Mouse (Mus musculus): ENCODE data around the gene Galnt15. TPM values are rescaled to one million over a fixed set of nuclear protein-coding genes. Genes with fewer than 3 reads are reported as not detected.

The Galnt15 gene
- not detected in 3 replicates for total RNA-seq (2017)

GRCm38 (mm10) chr14:32028681-32029091, at the start of gene Galnt15:
TSS of gene Galnt15 (plus strand) at chr14:32028989.
- no peak for ATAC-seq (replicated peaks; ENCODE audit: insufficient number of reproducible peaks, low FRiP score, low TSS enrichment, poor library complexity, severe bottlenecking)

GRCm38 (mm10) chr14:31994021-31994420, 34.8 kb upstream of the Galnt15 start:
- no peak for ATAC-seq (replicated peaks; ENCODE audit: insufficient number of reproducible peaks, low FRiP score, low TSS enrichment, poor library complexity, severe bottlenecking)

GRCm38 (mm10) chr14:32000941-32001340, 27.8 kb upstream of the Galnt15 start:
- ATAC-seq (replicated peaks; ENCODE audit: insufficient number of reproducible peaks, low FRiP score, low TSS enrichment, poor library complexity, severe bottlenecking) = no peak

GRCm38 (mm10) chr14:32002502-32003338, 26.1 kb upstream of the Galnt15 start:
- ATAC-seq (replicated peaks; ENCODE audit: insufficient number of reproducible peaks, low FRiP score, low TSS enrichment, poor library complexity, severe bottlenecking) = no peak

DNA sequence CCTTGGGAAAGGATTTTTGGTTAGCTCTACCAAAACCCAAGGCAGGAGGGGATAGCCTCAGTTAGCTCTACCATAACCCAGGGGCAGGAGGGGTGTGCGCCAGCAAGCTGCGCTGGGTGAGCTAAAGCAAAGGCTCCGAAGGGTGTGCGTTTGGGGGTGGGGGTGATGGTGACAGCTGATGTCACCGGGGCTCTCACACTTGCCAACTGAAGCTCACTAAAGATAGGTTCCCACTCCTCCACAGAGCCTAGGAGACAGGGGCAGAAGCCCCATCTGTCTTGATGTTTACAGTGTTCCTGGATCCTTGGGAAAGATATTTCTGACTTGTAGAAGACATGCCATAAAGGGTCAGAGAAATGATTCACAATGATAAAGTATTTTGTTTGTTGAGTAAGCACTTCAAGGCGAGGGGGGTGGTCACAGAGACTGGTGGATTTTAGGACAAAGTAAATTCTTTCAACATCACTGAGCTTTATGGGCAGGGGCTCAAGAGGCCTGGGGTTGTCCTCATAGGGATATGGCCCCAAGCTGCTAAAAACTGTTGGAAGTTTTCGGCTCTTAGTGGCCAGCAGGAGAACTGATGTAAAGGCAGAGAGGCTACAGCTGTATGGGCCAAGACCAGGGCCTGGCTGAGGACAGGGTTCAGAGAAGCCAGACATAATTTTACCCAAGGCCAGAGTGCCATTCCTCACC, 24.7 kb upstream of the Galnt15 start:
- ATAC-seq (replicated peaks; ENCODE audit: insufficient number of reproducible peaks, low FRiP score, low TSS enrichment, poor library complexity, severe bottlenecking) = no peak

GRCm38 (mm10) chr14:32005673-32006261, 23.0 kb upstream of the Galnt15 start:
- ATAC-seq (replicated peaks; ENCODE audit: insufficient number of reproducible peaks, low FRiP score, low TSS enrichment, poor library complexity, severe bottlenecking) = no peak

DNA sequence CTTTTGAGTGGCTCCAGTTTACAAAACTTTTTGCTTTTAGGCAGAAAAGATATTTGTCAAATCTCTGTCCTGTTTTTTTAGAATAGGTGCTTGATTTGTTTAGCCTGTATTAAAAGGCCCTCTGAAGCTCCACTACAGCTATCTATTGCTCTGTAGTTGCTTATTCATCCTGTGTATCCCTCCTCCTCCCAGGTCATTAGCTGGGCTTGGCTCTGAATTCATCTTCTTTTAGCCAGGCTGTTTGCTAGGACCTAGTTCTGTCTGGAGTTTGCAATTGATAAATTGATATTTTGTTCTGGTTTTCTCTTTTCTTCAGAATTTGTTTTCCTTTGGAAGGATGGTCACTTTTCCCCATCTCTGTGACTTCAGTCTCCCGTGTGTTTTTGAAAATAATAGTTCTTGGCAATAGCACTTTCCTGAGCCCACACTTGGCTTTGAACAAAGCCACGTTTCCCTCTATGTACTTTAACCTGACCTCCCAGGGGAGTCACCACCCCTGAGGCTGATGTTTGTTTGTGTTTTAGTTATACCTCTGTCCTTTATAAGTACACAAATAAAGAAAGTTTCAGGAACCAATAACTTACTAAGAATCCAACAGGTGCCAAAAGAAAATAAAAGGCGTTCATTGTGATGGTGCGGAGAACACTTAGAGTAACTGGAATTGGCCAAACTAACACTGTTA, 21.0 kb upstream of the Galnt15 start:
- ATAC-seq (replicated peaks; ENCODE audit: insufficient number of reproducible peaks, low FRiP score, low TSS enrichment, poor library complexity, severe bottlenecking) = no peak

GRCm38 (mm10) chr14:32009715-32010114, 19.1 kb upstream of the Galnt15 start:
- no peak for ATAC-seq (replicated peaks; ENCODE audit: insufficient number of reproducible peaks, low FRiP score, low TSS enrichment, poor library complexity, severe bottlenecking)

GRCm38 (mm10) chr14:32011547-32012304, 17.1 kb upstream of the Galnt15 start:
- ATAC-seq (replicated peaks; ENCODE audit: insufficient number of reproducible peaks, low FRiP score, low TSS enrichment, poor library complexity, severe bottlenecking) = no peak

DNA sequence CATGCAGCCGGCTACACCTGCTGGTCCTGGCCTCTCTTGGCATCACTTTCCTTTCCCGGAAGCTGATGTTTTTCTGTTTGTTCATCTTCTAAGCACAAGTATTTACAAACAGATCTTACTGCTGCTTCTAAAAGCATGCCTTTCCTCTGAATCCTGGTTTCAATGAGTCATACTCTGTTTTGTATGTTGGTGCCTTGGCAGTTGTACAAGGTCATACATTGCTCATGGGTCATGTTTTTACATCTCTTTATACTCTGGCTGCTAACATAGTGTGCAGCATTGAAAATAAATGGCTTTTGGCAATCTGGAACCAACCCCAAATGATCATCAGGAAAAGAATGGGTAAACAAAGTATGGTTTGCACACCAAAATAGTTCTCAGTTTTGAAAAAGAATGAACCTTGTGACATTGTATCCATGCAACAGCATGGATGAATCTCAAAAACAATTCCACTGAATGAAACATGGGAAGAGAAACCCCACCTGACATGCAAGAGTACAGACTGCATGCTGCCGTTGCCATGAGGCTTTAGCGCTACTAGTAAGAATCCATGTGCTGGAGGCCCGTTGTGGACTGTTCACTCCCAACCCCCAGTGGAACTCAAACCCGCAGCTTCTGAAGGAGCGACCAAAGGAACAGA, 13.5 kb upstream of the Galnt15 start:
- ATAC-seq (replicated peaks; ENCODE audit: insufficient number of reproducible peaks, low FRiP score, low TSS enrichment, poor library complexity, severe bottlenecking) = no peak

GRCm38 (mm10) chr14:32016466-32016865, 12.3 kb upstream of the Galnt15 start:
- ATAC-seq (replicated peaks; ENCODE audit: insufficient number of reproducible peaks, low FRiP score, low TSS enrichment, poor library complexity, severe bottlenecking) = no peak

DNA sequence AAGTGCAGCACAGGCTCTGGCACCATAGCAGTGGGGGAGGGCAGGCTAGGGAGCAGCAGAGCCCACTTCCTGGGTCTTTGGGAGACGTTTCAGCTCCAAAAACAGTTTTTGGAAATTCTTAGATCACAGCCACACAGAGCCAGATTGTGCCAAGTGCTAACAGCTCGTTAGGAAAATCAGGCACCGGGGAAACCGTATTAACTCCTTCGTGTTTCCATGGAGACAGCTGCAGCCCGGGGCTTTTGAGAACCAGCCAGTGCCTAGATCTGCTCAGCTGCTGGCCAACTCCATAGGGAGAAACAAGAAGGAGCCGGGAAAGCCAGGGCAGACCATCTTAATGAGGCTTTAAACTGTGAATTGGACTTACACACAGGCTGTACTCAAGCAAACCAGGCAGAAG, 11.9 kb upstream of the Galnt15 start:
- ATAC-seq (replicated peaks; ENCODE audit: insufficient number of reproducible peaks, low FRiP score, low TSS enrichment, poor library complexity, severe bottlenecking) = no peak

DNA sequence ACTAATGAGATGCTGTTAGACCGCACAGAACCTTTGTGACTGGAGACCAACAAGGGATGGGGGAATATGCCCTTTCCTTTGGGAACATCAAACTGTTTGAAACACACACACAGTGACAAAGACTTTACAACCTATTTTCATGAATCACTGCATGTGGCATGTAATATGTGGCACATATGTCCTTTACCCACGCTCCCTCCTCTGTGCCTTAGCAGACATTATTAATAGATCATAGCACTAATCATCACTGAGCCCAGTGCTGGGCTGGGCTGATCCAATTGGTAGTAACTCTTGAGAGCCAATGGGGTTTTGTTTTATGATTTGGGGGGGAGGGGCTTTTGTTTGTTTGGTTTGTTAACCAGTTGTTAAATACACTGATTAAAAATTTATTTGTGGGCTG, 11.3 kb upstream of the Galnt15 start:
- ATAC-seq (replicated peaks; ENCODE audit: insufficient number of reproducible peaks, low FRiP score, low TSS enrichment, poor library complexity, severe bottlenecking) = no peak

DNA sequence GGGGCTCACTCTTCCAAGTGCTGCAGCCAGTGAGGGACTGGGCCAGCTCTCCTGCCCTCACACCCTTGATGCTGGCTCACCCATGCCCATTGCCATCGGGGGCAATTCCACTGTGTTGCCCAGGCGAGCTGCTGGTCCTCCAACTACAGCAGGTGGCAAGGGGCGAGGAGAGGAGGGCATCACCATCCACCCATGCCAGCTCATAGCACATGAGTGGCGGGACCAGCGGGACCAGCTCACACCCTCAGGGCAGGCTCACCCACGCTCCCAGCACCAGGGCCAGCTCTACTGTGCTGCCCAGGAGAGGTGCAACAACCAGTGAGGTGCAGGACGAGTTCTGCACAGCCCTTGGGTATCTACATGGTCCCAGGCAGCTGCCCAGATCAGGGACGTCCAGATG, 9.7 kb upstream of the Galnt15 start:
- ATAC-seq (replicated peaks; ENCODE audit: insufficient number of reproducible peaks, low FRiP score, low TSS enrichment, poor library complexity, severe bottlenecking) = no peak

- ATAC-seq (replicated peaks; ENCODE audit: insufficient number of reproducible peaks, low FRiP score, low TSS enrichment, poor library complexity, severe bottlenecking) = no peak
Measured at GRCm38 (mm10) chr14:32021967-32022366, 6.8 kb upstream of the Galnt15 start.

DNA sequence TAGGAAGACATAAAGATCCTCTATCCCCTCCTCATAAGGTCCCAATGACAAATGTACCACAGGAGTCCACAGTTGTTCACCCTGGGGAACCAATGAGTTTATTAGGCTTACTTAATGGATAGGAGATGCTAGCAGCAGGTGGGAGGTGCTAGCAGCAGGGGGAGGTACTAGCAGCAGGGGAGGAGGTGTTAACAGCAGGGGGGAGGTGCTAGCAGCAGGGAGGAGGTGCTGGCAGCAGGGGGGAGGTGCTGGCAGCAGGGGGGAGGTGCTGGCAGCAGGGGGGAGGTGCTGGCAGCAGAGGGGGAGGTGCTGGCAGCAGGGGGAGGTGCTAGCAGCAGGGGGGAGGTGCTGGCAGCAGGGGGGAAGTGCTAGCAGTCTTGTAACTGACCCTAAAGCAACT, 6.3 kb upstream of the Galnt15 start:
- ATAC-seq (replicated peaks; ENCODE audit: insufficient number of reproducible peaks, low FRiP score, low TSS enrichment, poor library complexity, severe bottlenecking) = no peak

- ATAC-seq (replicated peaks; ENCODE audit: insufficient number of reproducible peaks, low FRiP score, low TSS enrichment, poor library complexity, severe bottlenecking) = no peak
Measured at GRCm38 (mm10) chr14:32023891-32024290, 4.9 kb upstream of the Galnt15 start.

DNA sequence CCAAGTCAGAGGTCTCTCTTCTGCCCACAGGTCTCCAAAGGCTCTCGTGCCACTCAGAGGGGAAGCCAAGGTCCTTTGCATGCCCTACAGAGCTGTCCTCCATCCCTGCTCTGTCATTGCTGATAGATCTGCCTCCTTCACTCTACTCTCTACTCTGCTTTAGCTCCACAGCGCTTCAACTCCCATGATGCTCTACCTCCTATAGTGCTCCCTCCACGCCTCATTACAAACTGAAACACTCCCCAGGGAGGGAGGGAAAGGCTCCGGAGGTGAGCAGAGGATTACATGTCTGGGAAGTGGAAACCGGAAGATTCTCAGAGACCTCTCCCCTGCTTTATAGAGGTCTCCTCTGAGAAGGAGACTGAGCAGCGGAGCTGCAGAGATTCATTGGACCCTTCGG, 1.6 kb upstream of the Galnt15 start:
- ATAC-seq (replicated peaks; ENCODE audit: insufficient number of reproducible peaks, low FRiP score, low TSS enrichment, poor library complexity, severe bottlenecking) = no peak

Measured in monocyte, adult 5-6 weeks (primary cell).